Mouse (Mus musculus): ENCODE data around the gene Abca3. TPM values are rescaled to one million over a fixed set of nuclear protein-coding genes. Genes with fewer than 3 reads are reported as not detected.

Gene Abca3
- polyA plus RNA-seq, 1 experiment from 2014 or later: 21.1 TPM

- Histone ChIP-seq H3K36me3 (peaks cover 92% of the 10 kb centered on the region), H3K9me3 (replicated peaks) (no peaks in the 10 kb centered on the region), H3K4me3 (no peak overlapping the region), H3K27ac (no peak overlapping the region), H3K4me2 (no peak overlapping the region), H3K27me3 (replicated peaks) (no peaks in the 10 kb centered on the region), H3K9ac (no peak overlapping the region), H3K4me1 (no peaks in the 10 kb centered on the region)
- ATAC-seq: no peak
- 7% methylated on average over 2 of the region's 2 CpGs for WGBS (ENCODE audit: insufficient replicate concordance)
Observed at GRCm38 (mm10) chr17:24389865-24390264, 38.1 kb downstream of the Abca3 start.

GRCm38 (mm10) chr17:24391149-24391548 lies 39.4 kb downstream of the Abca3 start:
- H3K9me3 ChIP-seq (replicated peaks): no peaks in the 10 kb centered on the region
- H3K9ac ChIP-seq: no peak overlapping the region
- WGBS (ENCODE audit: insufficient replicate concordance): 70% methylated on average over 8 of the region's 8 CpGs
- H3K27me3 ChIP-seq (replicated peaks): no peaks in the 10 kb centered on the region
- H3K36me3 ChIP-seq: peaks cover 92% of the 10 kb centered on the region
- no peak for ATAC-seq
- H3K4me3 ChIP-seq: no peak overlapping the region
- H3K4me1 ChIP-seq: no peaks in the 10 kb centered on the region
- H3K27ac ChIP-seq: no peak overlapping the region
- H3K4me2 ChIP-seq: no peak overlapping the region

GRCm38 (mm10) chr17:24393527-24393926 lies 41.8 kb downstream of the Abca3 start:
- WGBS (ENCODE audit: insufficient replicate concordance): 67% methylated on average over 4 of the region's 4 CpGs

GRCm38 (mm10) chr17:24394456-24394855 lies 42.7 kb downstream of the Abca3 start:
- no peak overlapping the region for H3K4me3 ChIP-seq
- H3K9ac ChIP-seq: no peak overlapping the region
- no peaks in the 10 kb centered on the region for H3K9me3 ChIP-seq (replicated peaks)
- H3K36me3 ChIP-seq: peaks cover 91% of the 10 kb centered on the region
- H3K4me1 ChIP-seq: no peaks in the 10 kb centered on the region
- no peak for ATAC-seq
- no peak overlapping the region for H3K27ac ChIP-seq
- H3K4me2 ChIP-seq: no peak overlapping the region
- 82% methylated on average over 7 of the region's 7 CpGs for WGBS (ENCODE audit: insufficient replicate concordance)
- no peaks in the 10 kb centered on the region for H3K27me3 ChIP-seq (replicated peaks)

More at GRCm38 (mm10) chr17:24393527-24393926, 41.8 kb downstream of the Abca3 start:
- no peak for ATAC-seq
- no peak overlapping the region for H3K27ac ChIP-seq
- H3K4me1 ChIP-seq: no peaks in the 10 kb centered on the region
- H3K36me3 ChIP-seq: peaks cover 91% of the 10 kb centered on the region
- H3K9ac ChIP-seq: no peak overlapping the region
- H3K9me3 ChIP-seq (replicated peaks): no peaks in the 10 kb centered on the region
- H3K4me3 ChIP-seq: no peak overlapping the region
- H3K4me2 ChIP-seq: no peak overlapping the region
- no peaks in the 10 kb centered on the region for H3K27me3 ChIP-seq (replicated peaks)

GRCm38 (mm10) chr17:24402371-24402770 lies 50.6 kb downstream of the Abca3 start:
- Histone ChIP-seq H3K9me3 (replicated peaks) (no peaks in the 10 kb centered on the region), H3K4me1 (no peaks in the 10 kb centered on the region), H3K9ac (no peak overlapping the region), H3K36me3 (peaks cover 96% of the 10 kb centered on the region), H3K4me2 (no peak overlapping the region), H3K4me3 (no peak overlapping the region), H3K27me3 (replicated peaks) (no peaks in the 10 kb centered on the region), H3K27ac (no peak overlapping the region)
- no peak for ATAC-seq
- WGBS (ENCODE audit: insufficient replicate concordance): 81% methylated on average over 3 of the region's 3 CpGs

GRCm38 (mm10) chr17:24407116-24407803 lies 55.5 kb downstream of the Abca3 start:
- H3K36me3 ChIP-seq: peaks cover 95% of the 10 kb centered on the region
- no peak overlapping the region for H3K4me3 ChIP-seq
- WGBS (ENCODE audit: insufficient replicate concordance): 87% methylated on average over 12 of the region's 12 CpGs
- no peak overlapping the region for H3K4me2 ChIP-seq
- H3K9ac ChIP-seq: no peak overlapping the region
- no peak for ATAC-seq
- no peak overlapping the region for H3K27ac ChIP-seq
- no peaks in the 10 kb centered on the region for H3K4me1 ChIP-seq
- H3K27me3 ChIP-seq (replicated peaks): no peaks in the 10 kb centered on the region
- H3K9me3 ChIP-seq (replicated peaks): no peaks in the 10 kb centered on the region

- peak overlapping the region; percentile 93 for H3K27ac ChIP-seq
- H3K27me3 ChIP-seq (replicated peaks): no peaks in the 10 kb centered on the region
- peak overlapping the region; percentile 80 for H3K9ac ChIP-seq
- H3K4me3 ChIP-seq: peak overlapping the region; percentile 90
- peak; percentile 48 for ATAC-seq
- peaks cover 70% of the 10 kb centered on the region for H3K36me3 ChIP-seq
- peak overlapping the region; percentile 82 for H3K4me2 ChIP-seq
- WGBS (ENCODE audit: insufficient replicate concordance): 10% methylated on average over 22 of the region's 22 CpGs
- H3K9me3 ChIP-seq (replicated peaks): no peaks in the 10 kb centered on the region
- peaks cover 43% of the 10 kb centered on the region for H3K4me1 ChIP-seq
Observed at GRCm38 (mm10) chr17:24413557-24414211, 61.9 kb downstream of the Abca3 start.

GRCm38 (mm10) chr17:24414230-24414976 lies 62.7 kb downstream of the Abca3 start, which contains the start of gene Rnps1:
Gene Rnps1 (plus strand): TSS chr17:24414565.
- no peaks in the 10 kb centered on the region for H3K9me3 ChIP-seq (replicated peaks)
- ATAC-seq: peak; percentile 88
- H3K4me2 ChIP-seq: peak within 1 kb of the TSS; percentile 82
- H3K36me3 ChIP-seq: peaks cover 70% of the 10 kb centered on the region
- peak within 1 kb of the TSS; percentile 91 for H3K9ac ChIP-seq
- peak within 1 kb of the TSS; percentile 90 for H3K4me3 ChIP-seq
- H3K4me1 ChIP-seq: peaks cover 43% of the 10 kb centered on the region
- under 1% methylated on average over 64 of the region's 64 CpGs for WGBS (ENCODE audit: insufficient replicate concordance)
- H3K27me3 ChIP-seq (replicated peaks): no peaks in the 10 kb centered on the region
- peak within 1 kb of the TSS; percentile 93 for H3K27ac ChIP-seq

GRCm38 (mm10) chr17:24415011-24415410 lies 63.3 kb downstream of the Abca3 start:
- ATAC-seq: no peak
- Histone ChIP-seq H3K4me3 (peak overlapping the region; percentile 90), H3K27me3 (replicated peaks) (no peaks in the 10 kb centered on the region), H3K36me3 (peaks cover 70% of the 10 kb centered on the region), H3K9ac (peak overlapping the region; percentile 91), H3K4me1 (peaks cover 43% of the 10 kb centered on the region), H3K4me2 (peak overlapping the region; percentile 82), H3K27ac (peak overlapping the region; percentile 89), H3K9me3 (replicated peaks) (no peaks in the 10 kb centered on the region)
- WGBS (ENCODE audit: insufficient replicate concordance): 0% methylated on average over 21 of the region's 21 CpGs

GRCm38 (mm10) chr17:24416051-24416652 lies 64.4 kb downstream of the Abca3 start:
- Histone ChIP-seq H3K27me3 (replicated peaks) (no peaks in the 10 kb centered on the region), H3K9me3 (replicated peaks) (no peaks in the 10 kb centered on the region), H3K27ac (no peak overlapping the region), H3K4me3 (peak overlapping the region; percentile 90), H3K36me3 (peaks cover 70% of the 10 kb centered on the region), H3K4me2 (peak overlapping the region; percentile 82), H3K9ac (peak overlapping the region; percentile 91), H3K4me1 (peaks cover 43% of the 10 kb centered on the region)
- ATAC-seq: no peak
- 61% methylated on average over 3 of the region's 3 CpGs for WGBS (ENCODE audit: insufficient replicate concordance)

GRCm38 (mm10) chr17:24423114-24423513 lies 71.4 kb downstream of the Abca3 start:
- 92% methylated on average over 4 of the region's 4 CpGs for WGBS (ENCODE audit: insufficient replicate concordance)
- Histone ChIP-seq H3K27ac (no peak overlapping the region), H3K4me1 (peaks cover 17% of the 10 kb centered on the region), H3K4me3 (no peak overlapping the region), H3K4me2 (no peak overlapping the region), H3K27me3 (replicated peaks) (no peaks in the 10 kb centered on the region), H3K9me3 (replicated peaks) (no peaks in the 10 kb centered on the region), H3K9ac (no peak overlapping the region), H3K36me3 (peaks cover 76% of the 10 kb centered on the region)
- ATAC-seq: no peak

All from liver, embryonic 12.5 days (tissue).